Mouse (Mus musculus) brain, adult 2 months (tissue): Measurements from ENCODE around the gene Retreg1.
"Not testable (repeated sequence)": the region's sequence is repeated elsewhere in the genome, so short reads cannot be mapped to it uniquely, and the experiment has no call there.

ENCODE experiments used
- DNase-seq: peaks from one replicate; pipeline ENCODE4 v3.0.0; 2011; ENCODE audit warnings: low read depth, low spot score

Retreg1 gene

GRCm38 (mm10) chr15:25946482-25946881 lies 103.5 kb downstream of the Retreg1 start:
- no peak for DNase-seq

- no peak for DNase-seq
These were observed 104.4 kb downstream of the Retreg1 start for GRCm38 (mm10) chr15:25947383-25947782.

- DNase-seq = peak; percentile 63
These were observed 105.6 kb downstream of the Retreg1 start for GRCm38 (mm10) chr15:25948257-25949223.

GRCm38 (mm10) chr15:25949696-25950095 lies 106.7 kb downstream of the Retreg1 start:
- DNase-seq = no peak

GRCm38 (mm10) chr15:25950584-25950983 lies 107.6 kb downstream of the Retreg1 start:
- DNase-seq = no peak

GRCm38 (mm10) chr15:25951037-25951436 lies 108.1 kb downstream of the Retreg1 start:
- DNase-seq = no peak

GRCm38 (mm10) chr15:25956001-25956400 lies 113.0 kb downstream of the Retreg1 start:
- DNase-seq = no peak

- DNase-seq = no peak
These were observed 113.6 kb downstream of the Retreg1 start for GRCm38 (mm10) chr15:25956422-25957117.

- no peak for DNase-seq
These were observed 114.7 kb downstream of the Retreg1 start for GRCm38 (mm10) chr15:25957651-25958050.

- DNase-seq = peak; percentile 81
These were observed 116.4 kb downstream of the Retreg1 start for GRCm38 (mm10) chr15:25959375-25959774.

GRCm38 (mm10) chr15:25960231-25960630 lies 117.3 kb downstream of the Retreg1 start:
- DNase-seq = no peak

GRCm38 (mm10) chr15:25966220-25966774 lies 123.3 kb downstream of the Retreg1 start:
- no peak for DNase-seq

- no peak for DNase-seq
These were observed 128.6 kb downstream of the Retreg1 start for GRCm38 (mm10) chr15:25971596-25971995.

- no peak for DNase-seq
These were observed 129.8 kb downstream of the Retreg1 start for GRCm38 (mm10) chr15:25972758-25973157.

GRCm38 (mm10) chr15:25974352-25974751 lies 131.4 kb downstream of the Retreg1 start:
- DNase-seq = no peak

- DNase-seq = no peak
These were observed 132.8 kb downstream of the Retreg1 start for GRCm38 (mm10) chr15:25975810-25976209.

- DNase-seq = not testable (repeated sequence)
These were observed 140.6 kb downstream of the Retreg1 start for GRCm38 (mm10) chr15:25983614-25984013.

- DNase-seq = peak; percentile 100
These were observed 141.2 kb downstream of the Retreg1 start, which contains the start of gene Zfp622 for GRCm38 (mm10) chr15:25984067-25984733. Gene Zfp622, plus strand, starts transcription at chr15:25984366.

- DNase-seq = no peak
These were observed 141.9 kb downstream of the Retreg1 start for GRCm38 (mm10) chr15:25984734-25985492.

- peak; percentile 81 for DNase-seq
These were observed 150.2 kb downstream of the Retreg1 start for GRCm38 (mm10) chr15:25992992-25993727.
